Comparison of ENCODE assay signal across 8 mouse cellular contexts in genomic region chr6:11593583-11594271, GRCm38 (mm10).
DNase-seq lines count a peak whose midpoint lies in the region; ATAC-seq lines count a peak whose summit lies in the region.

No protein-coding gene starts in this region.

- peak overlapping the region; percentile 12; the same call in 1 of the 2 replicates for H3K4me2 ChIP-seq in heart, embryonic 12.5 days
- H3K4me2 ChIP-seq in midbrain, embryonic 11.5 days: no peak overlapping the region

- no peaks in the 10 kb centered on the region for H3K36me3 ChIP-seq in heart, embryonic 12.5 days
- H3K36me3 ChIP-seq in midbrain, embryonic 11.5 days (ENCODE audit: control insufficient read depth, insufficient read depth, low read length): no peaks in the 10 kb centered on the region
- no peaks in the 10 kb centered on the region for H3K36me3 ChIP-seq in midbrain, embryonic 10.5 days
- H3K36me3 ChIP-seq in heart, embryonic 10.5 days: no peaks in the 10 kb centered on the region

- H3K27me3 ChIP-seq in heart, embryonic 12.5 days (replicated peaks): no peaks in the 10 kb centered on the region
- no peaks in the 10 kb centered on the region for H3K27me3 ChIP-seq in midbrain, embryonic 11.5 days (ENCODE audit: control insufficient read depth, insufficient read depth, low read length)
- H3K27me3 ChIP-seq in midbrain, embryonic 10.5 days (ENCODE audit: low read depth, poor library complexity, severe bottlenecking): no peaks in the 10 kb centered on the region
- no peaks in the 10 kb centered on the region for H3K27me3 ChIP-seq in heart, embryonic 10.5 days (ENCODE audit: insufficient read depth, poor library complexity, severe bottlenecking)

- no peak overlapping the region for H3K27ac ChIP-seq in heart, embryonic 12.5 days (ENCODE audit: poor library complexity, severe bottlenecking)
- no peak overlapping the region for H3K27ac ChIP-seq in midbrain, embryonic 11.5 days (ENCODE audit: low read depth, low read length)
- no peak overlapping the region for H3K27ac ChIP-seq in midbrain, embryonic 10.5 days (replicated peaks)
- no peak overlapping the region for H3K27ac ChIP-seq in heart, embryonic 10.5 days

- WGBS in heart, embryonic 12.5 days: 50% methylated on average over 14 of the region's 14 CpGs
- WGBS in midbrain, embryonic 11.5 days: 86% methylated on average over 14 of the region's 14 CpGs
- WGBS in midbrain, embryonic 10.5 days: 85% methylated on average over 14 of the region's 14 CpGs
- WGBS in heart, embryonic 10.5 days: 61% methylated on average over 14 of the region's 14 CpGs

- H3K4me1 ChIP-seq in heart, embryonic 12.5 days (replicated peaks): no peaks in the 10 kb centered on the region
- H3K4me1 ChIP-seq in midbrain, embryonic 11.5 days (ENCODE audit: control insufficient read depth, insufficient read depth, low read length): no peaks in the 10 kb centered on the region
- H3K4me1 ChIP-seq in midbrain, embryonic 10.5 days: no peaks in the 10 kb centered on the region
- no peaks in the 10 kb centered on the region for H3K4me1 ChIP-seq in heart, embryonic 10.5 days

- H3K9me3 ChIP-seq in heart, embryonic 12.5 days (replicated peaks): no peaks in the 10 kb centered on the region
- H3K9me3 ChIP-seq in midbrain, embryonic 11.5 days (ENCODE audit: control insufficient read depth, low read length): no peaks in the 10 kb centered on the region
- H3K9me3 ChIP-seq in midbrain, embryonic 10.5 days (replicated peaks): no peaks in the 10 kb centered on the region
- H3K9me3 ChIP-seq in heart, embryonic 10.5 days: no peaks in the 10 kb centered on the region

- H3K4me3 ChIP-seq in heart, embryonic 12.5 days: no peak overlapping the region
- H3K4me3 ChIP-seq in midbrain, embryonic 11.5 days (ENCODE audit: low read depth, low read length): no peak overlapping the region
- H3K4me3 ChIP-seq in midbrain, embryonic 10.5 days: no peak overlapping the region
- no peak overlapping the region for H3K4me3 ChIP-seq in heart, embryonic 10.5 days

- DNase-seq in heart, adult 8-10 months (ENCODE audit: low spot score): no peak
- no peak for DNase-seq in midbrain, embryonic 11.5 days (ENCODE audit: low spot score, missing footprints)
- no peak for DNase-seq in midbrain, embryonic 10.5 days (ENCODE audit: low spot score)
- DNase-seq in urinary bladder, adult 2 months (ENCODE audit: low spot score): no peak
- DNase-seq in heart, embryonic 10.5 days (ENCODE audit: low spot score): no peak

- H3K9ac ChIP-seq in heart, embryonic 12.5 days: no peak overlapping the region
- no peak overlapping the region for H3K9ac ChIP-seq in midbrain, embryonic 11.5 days (ENCODE audit: low read length)

- ATAC-seq in heart, embryonic 12.5 days (ENCODE audit: insufficient number of reproducible peaks, low FRiP score): peak; percentile 57
- 0 out of 2 replicates have a peak, but pooled peaks have one; percentile 16 for ATAC-seq in midbrain, embryonic 11.5 days (ENCODE audit: low FRiP score)
- peak; percentile 55 for ATAC-seq in erythroid progenitor cell, adult 5-6 weeks (replicated peaks; ENCODE audit: low FRiP score, poor library complexity, severe bottlenecking)
- ATAC-seq in megakaryocyte progenitor cell, adult 5-6 weeks (replicated peaks; ENCODE audit: poor library complexity): peak; percentile 86

Comparison
In these comparisons a context has a peak if more than half of its experiments do, and no peak if none do; other contexts are left out.
1. ATAC-seq: peak in every context shown above with its lines; median percentile 86 in megakaryocyte progenitor cell, adult 5-6 weeks; 57 in heart, embryonic 12.5 days; 55 in erythroid progenitor cell, adult 5-6 weeks; 16 in midbrain, embryonic 11.5 days.